Comparison of ENCODE assay signal across 27 mouse cellular contexts in the genomic region with DNA sequence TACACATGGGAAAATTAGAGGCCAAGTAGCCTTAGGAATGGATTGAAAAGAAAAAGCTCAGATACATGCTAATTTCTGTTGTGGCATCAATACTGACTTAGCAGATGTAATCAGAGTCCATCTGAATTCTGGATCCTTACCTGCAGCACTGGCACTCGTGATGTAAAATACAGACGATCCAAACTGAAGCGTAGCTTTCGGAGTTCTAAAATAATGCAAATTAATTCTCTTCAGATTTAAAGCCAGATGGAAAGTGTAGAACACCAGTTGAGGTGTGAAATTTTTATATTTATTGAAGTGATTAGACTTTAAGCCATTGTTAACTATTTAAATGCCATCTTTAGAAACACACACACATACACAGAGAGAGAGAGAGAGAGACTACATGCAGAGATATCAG. TPM values are rescaled to one million over a fixed set of nuclear protein-coding genes. Genes with fewer than 3 reads are reported as not detected.
"Had no signal": no experiment of that assay in that cellular context is flagged by ENCODE, and none has a peak within 500 bp of the region (broad histone marks: within the 10 kb centered on the region; RNA-seq: fewer than 3 reads in every experiment).

No protein-coding gene starts in this region.

- H3K4me1 ChIP-seq: liver, embryonic 13.5 days; liver, embryonic 15.5 days had no signal

- H3K27ac ChIP-seq: gastrocnemius, adult 2 months; heart, embryonic 10.5 days; hindbrain, embryonic 10.5 days; hindbrain, embryonic 12.5 days; hindbrain, embryonic 14.5 days; intestine, embryonic 15.5 days; left cerebral cortex, adult 2 months; limb, embryonic 10.5 days; limb, embryonic 12.5 days; liver, embryonic 13.5 days; liver, embryonic 15.5 days had no signal

- H3K4me2 ChIP-seq: heart, embryonic 12.5 days; hindbrain, embryonic 12.5 days; hindbrain, embryonic 14.5 days; intestine, embryonic 15.5 days; limb, embryonic 12.5 days; liver, embryonic 11.5 days; liver, embryonic 13.5 days; liver, embryonic 15.5 days had no signal

- ATAC-seq: hindbrain, embryonic 16.5 days; inflammation-experienced regulatory T-cells, adult 6 months; intestine, embryonic 15.5 days; intestine, postnatal 0 days had no signal

- H3K36me3 ChIP-seq: liver, embryonic 15.5 days had no signal

- H3K27me3 ChIP-seq: heart, embryonic 12.5 days; hindbrain, embryonic 12.5 days; intestine, embryonic 15.5 days; limb, embryonic 12.5 days; liver, embryonic 13.5 days; liver, embryonic 15.5 days had no signal

- H3K9me3 ChIP-seq: heart, embryonic 10.5 days; heart, embryonic 12.5 days; hindbrain, embryonic 10.5 days; hindbrain, embryonic 12.5 days; intestine, embryonic 15.5 days; limb, embryonic 10.5 days; limb, embryonic 12.5 days; liver, embryonic 13.5 days; liver, embryonic 15.5 days had no signal

- H3K4me3 ChIP-seq: gastrocnemius, adult 2 months; heart, embryonic 10.5 days; heart, embryonic 12.5 days; hindbrain, embryonic 10.5 days; hindbrain, embryonic 12.5 days; intestine, embryonic 15.5 days; left cerebral cortex, adult 2 months; limb, embryonic 10.5 days; limb, embryonic 12.5 days; liver, embryonic 13.5 days; liver, embryonic 15.5 days had no signal

- DNase-seq: gastrocnemius, adult 2 months; gastrocnemius, postnatal 10 days; gastrocnemius, postnatal 25 days; heart, adult 18-20 months; heart, postnatal 10 days; heart, postnatal 4 days; kidney, adult 18-20 months; kidney, adult 8-10 months; kidney, postnatal 10 days; kidney, postnatal 25 days; kidney, postnatal 4 days; liver; liver, embryonic 13.5 days had no signal

- H3K9ac ChIP-seq: heart, embryonic 12.5 days; hindbrain, embryonic 12.5 days; hindbrain, embryonic 14.5 days; intestine, embryonic 15.5 days; limb, embryonic 12.5 days; liver, embryonic 13.5 days; liver, embryonic 15.5 days had no signal

RNA-seq across cellular contexts. Expression of a gene that starts 15.7 kb away (rescaled TPM):
- polyA plus RNA-seq: inflammation-experienced regulatory T-cells, adult 6 months had no signal
